Mouse (Mus musculus) embryonic stem cell, embryonic (primary cell): Measurements from ENCODE around the gene Olfr850.

Experiments used
- CTCF ChIA-PET, 4 experiments: fragments of 300-600 bp in 2 of 4; fragments of 350-600 bp in 2 of 4; sonication (Branson Sonifier 250); formaldehyde crosslinking; loops; one replicate each; lab custom pipeline; 2022; ENCODE audit warnings: inconsistent platforms in 2 of 4; lab: Charles Lee
- POLR2A ChIA-PET, 4 experiments: fragments of 300-600 bp in 2 of 4; fragments of 350-600 bp in 2 of 4; sonication (Branson Sonifier 250); formaldehyde crosslinking; loops; one replicate each; lab custom pipeline; 2022; ENCODE audit warnings: antibody characterized with exemption in 4 of 4, inconsistent platforms in 1 of 4; lab: Charles Lee

Gene Olfr850

GRCm38 (mm10) chr9:19478148-19478547 lies at the start of gene Olfr850:
Olfr850 (minus strand) TSS chr9:19478248.
- ChIA-PET POLR2A (no interaction called here), CTCF (no interaction called here)

- POLR2A ChIA-PET = no interaction called here
- CTCF ChIA-PET = no interaction called here
These were observed 14.9 kb upstream of the Olfr850 start, which contains the start of gene Olfr851 for GRCm38 (mm10) chr9:19492995-19493394. Olfr851 (plus strand) TSS chr9:19493295.

GRCm38 (mm10) chr9:19439966-19440365 lies 38.1 kb downstream of the Olfr850 start, which contains the start of gene Olfr849:
Olfr849 (plus strand) TSS chr9:19440266.
- CTCF ChIA-PET = no interaction called here
- POLR2A ChIA-PET = no interaction called here
